Mouse (Mus musculus) lung, postnatal 0 days (tissue): Measurements from ENCODE around the gene Zfp866. TPM values are rescaled to one million over a fixed set of nuclear protein-coding genes. Genes with fewer than 3 reads are reported as not detected.

ENCODE experiments used
- ATAC-seq: fragments of 200-750 bp; cut with Nextera tagmentation; 2 replicates; pipeline ENCODE4 v1.8.0; 2017; ENCODE audit warnings: moderate library complexity
- DNase-seq: peaks from one replicate; pipeline ENCODE4 v3.0.0-alpha.2; 2016; ENCODE audit warnings: low spot score
- H3K27ac ChIP-seq: fragments of 300-500 bp; sonication (generic); 2 replicates; pipeline ENCODE4 v1.5.1; 2014; ENCODE audit warnings: antibody characterized with exemption, mild to moderate bottlenecking, low read length, mixed read lengths
- H3K27me3 ChIP-seq: fragments of 300-500 bp; sonication (generic); replicated peaks from 2 replicates; pipeline ENCODE4 v1.6.1; 2014; ENCODE audit warnings: low read length, mixed read lengths; ENCODE audit not compliant: insufficient read depth
- H3K36me3 ChIP-seq: fragments of 300-500 bp; sonication (generic); 2 replicates; pipeline ENCODE4 v1.6.1; 2014; ENCODE audit warnings: low read length, mixed read lengths; ENCODE audit not compliant: insufficient read depth
- H3K4me1 ChIP-seq: fragments of 300-500 bp; sonication (generic); 2 replicates; pipeline ENCODE4 v1.6.1; 2014; ENCODE audit warnings: antibody characterized with exemption, low read depth, low read length, mixed read lengths; ENCODE audit not compliant: insufficient read depth
- H3K4me2 ChIP-seq: fragments of 300-500 bp; sonication (generic); replicated peaks from 2 replicates; pipeline ENCODE4 v1.6.1; 2014; ENCODE audit warnings: low read depth, mild to moderate bottlenecking, low read length, moderate library complexity, mixed read lengths
- H3K4me3 ChIP-seq: fragments of 300-500 bp; sonication (generic); 2 replicates; pipeline ENCODE4 v1.5.1; 2014; ENCODE audit warnings: low read depth, low read length
- H3K9ac ChIP-seq: fragments of 300-500 bp; sonication (generic); replicated peaks from 2 replicates; pipeline ENCODE4 v1.6.1; 2014; ENCODE audit warnings: low read depth, mild to moderate bottlenecking
- H3K9me3 ChIP-seq: fragments of 300-500 bp; sonication (generic); 2 replicates; pipeline ENCODE4 v1.6.1; 2016; ENCODE audit warnings: low read length, mixed read lengths
- CTCF ChIP-seq: IDR thresholded peaks from 2 replicates; pipeline ENCODE4 v1.5.1; 2016; ENCODE audit warnings: antibody characterized with exemption, mild to moderate bottlenecking
- EP300 ChIP-seq: IDR thresholded peaks from 2 replicates; pipeline ENCODE4 v1.6.1; 2016; ENCODE audit warnings: antibody characterized with exemption, mild to moderate bottlenecking, control low read depth
- WGBS: fragments of 180-500 bp; shearing (Covaris S2); extraction: QIAGEN DNeasy Blood & Tissue Kit; methylation state at CpG from one replicate; pipeline ENCODE4 v1.1.7; 2014; 5-methylcytosine and 5-hydroxymethylcytosine counted together
- polyA plus RNA-seq: library from polyadenylated mRNA; unstranded; fragments of >200 nt; fragmentation: Nextera tagmentation; extraction: Ambion mirVana; gene quantifications from 2 replicates; pipeline ENCODE4 v1.2.1, GENCODE M21; 2015

The Zfp866 gene
- polyA plus RNA-seq, 1 experiment from 2014 or later: 13.2 TPM

GRCm38 (mm10) chr8:69758316-69758715 is 32.7 kb downstream of the Zfp866 start:
- no peaks in the 10 kb centered on the region for H3K36me3 ChIP-seq
- no peak overlapping the region for H3K4me3 ChIP-seq
- H3K9ac ChIP-seq: no peak overlapping the region
- H3K27me3 ChIP-seq: no peaks in the 10 kb centered on the region
- no peaks in the 10 kb centered on the region for H3K9me3 ChIP-seq
- H3K27ac ChIP-seq: no peak overlapping the region
- DNase-seq: no peak
- no peak for ATAC-seq
- WGBS: 96% methylated on average over 5 of the region's 5 CpGs
- H3K4me2 ChIP-seq: no peak overlapping the region
- no peaks in the 10 kb centered on the region for H3K4me1 ChIP-seq
- TF ChIP-seq EP300 (no peak), CTCF (peak; percentile 16; the same call in 1 of the 2 replicates)

GRCm38 (mm10) chr8:69752437-69752836 is 38.5 kb downstream of the Zfp866 start:
- H3K4me1 ChIP-seq: peaks cover 7% of the 10 kb centered on the region; the same call in 1 of the 2 replicates
- H3K9ac ChIP-seq: no peak overlapping the region
- no peak overlapping the region for H3K27ac ChIP-seq
- no peaks in the 10 kb centered on the region for H3K36me3 ChIP-seq
- DNase-seq (no peak), ATAC-seq (no peak)
- H3K27me3 ChIP-seq: no peaks in the 10 kb centered on the region
- no peak overlapping the region for H3K4me3 ChIP-seq
- TF ChIP-seq CTCF (no peak), EP300 (no peak)
- no peaks in the 10 kb centered on the region for H3K9me3 ChIP-seq
- no peak overlapping the region for H3K4me2 ChIP-seq
- 85% methylated on average over 2 of the region's 2 CpGs for WGBS

- peak within 1 kb of the TSS; percentile 92 for H3K9ac ChIP-seq
- 2% methylated on average over 48 of the region's 48 CpGs for WGBS
- ATAC-seq: peak; percentile 99
Measured at GRCm38 (mm10) chr8:69749544-69750454, 41.2 kb downstream of the Zfp866 start, which contains the start of gene Zfp963. Gene Zfp963, minus strand, starts transcription at chr8:69749970.

GRCm38 (mm10) chr8:69741231-69741630 is 49.7 kb downstream of the Zfp866 start:
- Histone ChIP-seq H3K4me2 (no peak overlapping the region), H3K27me3 (no peaks in the 10 kb centered on the region), H3K36me3 (no peaks in the 10 kb centered on the region), H3K4me1 (no peaks in the 10 kb centered on the region), H3K27ac (no peak overlapping the region), H3K9ac (no peak overlapping the region), H3K4me3 (no peak overlapping the region), H3K9me3 (no peaks in the 10 kb centered on the region)
- TF ChIP-seq CTCF: no peak
- no peak for TF ChIP-seq EP300
- 80% methylated on average over 2 of the region's 2 CpGs for WGBS
- no peak for DNase-seq
- no peak for ATAC-seq

More at GRCm38 (mm10) chr8:69749544-69750454, 41.2 kb downstream of the Zfp866 start, which contains the start of gene Zfp963:
- H3K9me3 ChIP-seq: no peaks in the 10 kb centered on the region
- peak within 1 kb of the TSS; percentile 51 for H3K4me2 ChIP-seq
- H3K27ac ChIP-seq: peak within 1 kb of the TSS; percentile 99
- peak within 1 kb of the TSS; percentile 70 for H3K4me3 ChIP-seq
- H3K4me1 ChIP-seq: peaks cover 7% of the 10 kb centered on the region; the same call in 1 of the 2 replicates
- H3K27me3 ChIP-seq: no peaks in the 10 kb centered on the region
- DNase-seq: peak; percentile 97
- TF ChIP-seq CTCF (no peak), EP300 (no peak)
- H3K36me3 ChIP-seq: no peaks in the 10 kb centered on the region

GRCm38 (mm10) chr8:69740763-69741162 is 50.2 kb downstream of the Zfp866 start:
- ATAC-seq (no peak), DNase-seq (no peak)
- 84% methylated on average over 6 of the region's 6 CpGs for WGBS
- H3K27me3 ChIP-seq: no peaks in the 10 kb centered on the region
- H3K36me3 ChIP-seq: no peaks in the 10 kb centered on the region
- no peaks in the 10 kb centered on the region for H3K4me1 ChIP-seq
- no peak for TF ChIP-seq EP300
- TF ChIP-seq CTCF: no peak
- no peak overlapping the region for H3K4me2 ChIP-seq
- H3K9ac ChIP-seq: no peak overlapping the region
- no peak overlapping the region for H3K4me3 ChIP-seq
- no peak overlapping the region for H3K27ac ChIP-seq
- H3K9me3 ChIP-seq: no peaks in the 10 kb centered on the region

- H3K4me3 ChIP-seq: no peak overlapping the region
- DNase-seq: no peak
- no peak overlapping the region for H3K9ac ChIP-seq
- no peak for ATAC-seq
- no peak for TF ChIP-seq EP300
- TF ChIP-seq CTCF: no peak
- WGBS: 68% methylated on average over 1 of the region's 1 CpGs
- no peaks in the 10 kb centered on the region for H3K36me3 ChIP-seq
- H3K9me3 ChIP-seq: no peaks in the 10 kb centered on the region
- H3K4me2 ChIP-seq: no peak overlapping the region
- no peaks in the 10 kb centered on the region for H3K27me3 ChIP-seq
- H3K4me1 ChIP-seq: no peaks in the 10 kb centered on the region
- no peak overlapping the region for H3K27ac ChIP-seq
Measured at GRCm38 (mm10) chr8:69735495-69735894, 55.5 kb downstream of the Zfp866 start.
